Mouse (Mus musculus) kidney, adult 2 months (tissue): Measurements from ENCODE around the gene Neil1. TPM values are rescaled to one million over a fixed set of nuclear protein-coding genes. Genes with fewer than 3 reads are reported as not detected.

Experiments used
- DNase-seq: peaks from one replicate; pipeline ENCODE4 v3.0.0; 2021
- H3K27ac ChIP-seq: fragments of 200-500 bp; 2 replicates; pipeline ENCODE4 v1.5.1; 2012; ENCODE audit warnings: low read depth, low read length, control low read depth, inconsistent platforms; ENCODE audit not compliant: insufficient read depth
- H3K27me3 ChIP-seq: fragments of 200-500 bp; replicated peaks from 2 replicates; pipeline ENCODE4 v1.6.1; 2012; ENCODE audit warnings: mild to moderate bottlenecking, moderate library complexity, low read length, inconsistent platforms; ENCODE audit not compliant: control insufficient read depth, insufficient read depth
- H3K36me3 ChIP-seq: fragments of 200-500 bp; 2 replicates; pipeline ENCODE4 v1.6.1; 2012; ENCODE audit warnings: mild to moderate bottlenecking, moderate library complexity, low read length, inconsistent platforms; ENCODE audit not compliant: control insufficient read depth, insufficient read depth
- H3K4me1 ChIP-seq: fragments of 200-500 bp; 2 replicates; pipeline ENCODE4 v1.6.1; 2011; ENCODE audit warnings: low read length; ENCODE audit not compliant: control insufficient read depth, insufficient read depth
- H3K4me3 ChIP-seq: fragments of 200-500 bp; 2 replicates; pipeline ENCODE4 v1.5.1; 2011; ENCODE audit warnings: mild to moderate bottlenecking, low read depth, low read length, control low read depth; ENCODE audit not compliant: insufficient read depth
- CTCF ChIP-seq: fragments of 200-500 bp; conservative IDR thresholded peaks from 2 replicates; pipeline ENCODE4 v1.5.1; 2011; ENCODE audit warnings: low read depth, mild to moderate bottlenecking, control low read depth, low read length, moderate library complexity, mixed read lengths; ENCODE audit not compliant: insufficient read depth, insufficient read length
- POLR2A ChIP-seq: fragments of 200-500 bp; IDR thresholded peaks from one replicate; pipeline ENCODE4 v1.6.1; 2011; ENCODE audit warnings: low read depth, low read length, control low read depth
- WGBS: fragments of 180-500 bp; shearing (Covaris S2); methylation state at CpG from one replicate; pipeline ENCODE4 v1.1.7; 2018; 5-methylcytosine and 5-hydroxymethylcytosine counted together
- polyA plus RNA-seq: library from polyadenylated mRNA; depleted of rRNA; stranded (reverse); fragments of >200 nt; gene quantifications from 2 replicates; pipeline ENCODE4 v1.2.3, GENCODE M21; 2012

Gene Neil1
- polyA plus RNA-seq, 1 experiment: 11.3 TPM

DNA sequence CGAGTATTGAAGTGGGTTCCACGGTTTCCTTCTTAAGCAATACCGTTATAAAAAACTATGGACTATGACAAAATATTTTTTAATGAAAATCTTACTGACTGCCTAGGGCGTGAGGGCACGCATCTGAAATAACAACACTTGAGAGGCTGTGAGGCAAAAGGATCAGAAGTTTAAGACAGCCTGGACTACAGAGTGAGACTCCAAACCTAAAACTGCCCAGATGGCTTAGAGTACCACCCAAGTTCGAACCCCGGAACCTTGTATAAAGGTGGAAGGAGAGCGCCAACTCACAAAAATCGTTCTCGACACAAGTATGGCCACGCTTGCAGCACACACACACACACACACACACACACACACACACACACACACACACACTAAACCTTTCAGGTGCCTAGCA is 10.4 kb upstream of the Neil1 start:
- H3K4me1 ChIP-seq: peaks cover 3% of the 10 kb centered on the region; the same call in 1 of the 2 replicates
- 37% methylated on average over 11 of the region's 11 CpGs for WGBS
- no peaks in the 10 kb centered on the region for H3K36me3 ChIP-seq
- peak overlapping the region; percentile 77 for H3K4me3 ChIP-seq
- no peaks in the 10 kb centered on the region for H3K27me3 ChIP-seq
- H3K27ac ChIP-seq: no peak overlapping the region
- no peak for DNase-seq
- no peak for TF ChIP-seq POLR2A
- TF ChIP-seq CTCF: no peak

- Histone ChIP-seq H3K4me1 (peaks cover 3% of the 10 kb centered on the region; the same call in 1 of the 2 replicates), H3K27me3 (no peaks in the 10 kb centered on the region), H3K36me3 (no peaks in the 10 kb centered on the region), H3K4me3 (peak within 1 kb of the TSS; percentile 77), H3K27ac (no peak within 1 kb of the TSS)
- no peak for TF ChIP-seq POLR2A
- TF ChIP-seq CTCF: no peak
- WGBS: under 1% methylated on average over 24 of the region's 24 CpGs
- peak; percentile 97 for DNase-seq
Observed at GRCm38 (mm10) chr9:57158013-57158470, 9.9 kb upstream of the Neil1 start, which contains the start of gene Commd4. TSS of gene Commd4 (minus strand) at chr9:57158331.

DNA sequence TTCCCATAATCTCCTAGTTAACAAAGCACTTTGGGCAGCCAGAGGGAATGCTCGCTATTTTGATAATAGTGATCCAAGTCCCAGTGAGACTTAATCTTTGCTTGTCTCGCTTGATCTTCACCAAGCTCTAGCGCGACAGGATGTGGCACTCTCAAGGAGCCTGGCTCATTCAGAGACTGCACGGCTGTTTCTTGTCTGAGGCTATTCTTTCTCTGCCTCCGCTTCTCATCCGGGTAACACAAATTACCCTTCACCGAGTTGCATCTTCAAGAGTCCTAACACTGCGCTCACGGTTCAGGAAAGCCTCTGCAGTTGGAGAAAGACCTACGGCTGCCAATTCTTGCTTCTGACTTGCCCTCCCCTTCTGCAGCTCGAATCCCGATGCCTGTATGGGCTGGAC is 9.4 kb upstream of the Neil1 start:
- peaks cover 3% of the 10 kb centered on the region; the same call in 1 of the 2 replicates for H3K4me1 ChIP-seq
- 25% methylated on average over 13 of the region's 13 CpGs for WGBS
- H3K4me3 ChIP-seq: peak overlapping the region; percentile 77
- no peaks in the 10 kb centered on the region for H3K27me3 ChIP-seq
- H3K36me3 ChIP-seq: no peaks in the 10 kb centered on the region
- no peak for DNase-seq
- H3K27ac ChIP-seq: no peak overlapping the region
- TF ChIP-seq CTCF: no peak
- no peak for TF ChIP-seq POLR2A

DNA sequence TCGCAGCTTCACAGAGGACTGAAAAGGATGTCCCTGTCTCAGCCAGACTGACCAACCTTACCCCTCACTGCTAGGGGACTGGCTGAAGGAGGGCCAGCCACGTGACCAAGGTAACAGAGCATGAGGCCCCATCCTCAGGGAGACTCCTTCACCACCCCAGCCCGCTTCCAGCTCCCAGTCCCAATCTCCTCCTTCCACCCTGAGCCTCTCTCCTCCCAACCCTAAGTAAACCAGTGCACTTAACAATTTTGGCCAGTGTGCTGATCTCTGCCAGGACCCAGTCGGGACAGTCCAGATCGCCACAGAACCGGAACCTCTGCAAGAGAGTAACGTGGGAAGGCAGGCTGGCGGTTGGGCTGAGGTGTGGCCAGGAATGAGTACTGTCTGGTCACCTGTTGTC is 8.7 kb upstream of the Neil1 start:
- H3K27me3 ChIP-seq: no peaks in the 10 kb centered on the region
- 83% methylated on average over 8 of the region's 8 CpGs for WGBS
- TF ChIP-seq POLR2A (no peak), CTCF (no peak)
- no peaks in the 10 kb centered on the region for H3K36me3 ChIP-seq
- no peak overlapping the region for H3K27ac ChIP-seq
- H3K4me3 ChIP-seq: no peak overlapping the region
- peaks cover 3% of the 10 kb centered on the region; the same call in 1 of the 2 replicates for H3K4me1 ChIP-seq
- DNase-seq: no peak

DNA sequence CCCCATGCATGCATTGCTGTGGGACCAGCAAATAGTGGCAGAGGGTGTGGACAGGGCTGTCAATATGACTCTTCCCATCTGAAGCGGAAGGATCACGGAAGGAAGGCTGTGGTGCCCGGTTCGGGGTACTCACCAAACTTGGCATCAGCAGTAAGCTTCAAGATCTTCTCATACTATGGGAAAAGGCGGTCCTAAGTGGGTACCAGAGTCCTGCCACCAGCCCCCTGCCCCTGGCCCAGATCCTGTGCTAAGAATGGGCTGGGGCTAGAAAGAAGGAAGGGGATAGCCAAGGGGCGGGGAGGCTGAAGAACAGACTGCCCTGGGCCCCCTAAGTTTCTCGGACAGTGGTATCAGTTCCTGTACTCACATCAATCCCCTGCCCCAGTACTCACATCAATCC is 8.3 kb upstream of the Neil1 start:
- no peaks in the 10 kb centered on the region for H3K27me3 ChIP-seq
- no peak overlapping the region for H3K4me3 ChIP-seq
- H3K36me3 ChIP-seq: no peaks in the 10 kb centered on the region
- 96% methylated on average over 7 of the region's 7 CpGs for WGBS
- H3K27ac ChIP-seq: no peak overlapping the region
- no peak for DNase-seq
- H3K4me1 ChIP-seq: peaks cover 3% of the 10 kb centered on the region; the same call in 1 of the 2 replicates
- TF ChIP-seq CTCF (no peak), POLR2A (no peak)

GRCm38 (mm10) chr9:57152331-57152730 is 4.2 kb upstream of the Neil1 start:
- 50% methylated on average over 6 of the region's 6 CpGs for WGBS
- no peak for DNase-seq
- H3K4me3 ChIP-seq: no peak overlapping the region
- TF ChIP-seq CTCF (no peak), POLR2A (no peak)
- H3K27ac ChIP-seq: no peak overlapping the region
- 0 out of 2 replicates have a peak, but pooled peaks cover 6% of the 10 kb centered on the region for H3K4me1 ChIP-seq
- H3K36me3 ChIP-seq: no peaks in the 10 kb centered on the region
- H3K27me3 ChIP-seq: no peaks in the 10 kb centered on the region

DNA sequence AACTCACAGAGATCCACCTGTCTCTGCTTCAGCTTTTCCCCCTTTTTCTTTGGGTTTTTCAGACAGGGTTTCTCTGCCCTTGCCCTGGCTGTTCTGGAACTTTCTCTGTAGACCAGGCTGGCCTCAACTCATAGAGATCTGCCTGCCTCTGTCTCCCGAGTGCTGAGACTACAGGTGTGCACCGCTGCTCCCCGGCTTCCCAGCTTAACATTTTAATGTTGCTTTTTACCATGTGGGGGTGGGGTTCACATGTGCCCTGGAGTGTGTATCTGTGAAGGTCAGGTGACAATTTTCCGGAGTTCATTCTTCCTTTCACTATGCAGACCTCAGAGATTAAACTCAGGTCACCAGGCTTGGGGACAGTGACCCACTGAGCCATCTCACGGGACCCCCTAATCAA is 2.1 kb upstream of the Neil1 start:
- WGBS: 86% methylated on average over 5 of the region's 5 CpGs
- Histone ChIP-seq H3K4me1 (0 out of 2 replicates have a peak, but pooled peaks cover 6% of the 10 kb centered on the region), H3K36me3 (no peaks in the 10 kb centered on the region), H3K4me3 (no peak overlapping the region), H3K27ac (no peak overlapping the region), H3K27me3 (no peaks in the 10 kb centered on the region)
- DNase-seq: no peak
- no peak for TF ChIP-seq POLR2A
- no peak for TF ChIP-seq CTCF

DNA sequence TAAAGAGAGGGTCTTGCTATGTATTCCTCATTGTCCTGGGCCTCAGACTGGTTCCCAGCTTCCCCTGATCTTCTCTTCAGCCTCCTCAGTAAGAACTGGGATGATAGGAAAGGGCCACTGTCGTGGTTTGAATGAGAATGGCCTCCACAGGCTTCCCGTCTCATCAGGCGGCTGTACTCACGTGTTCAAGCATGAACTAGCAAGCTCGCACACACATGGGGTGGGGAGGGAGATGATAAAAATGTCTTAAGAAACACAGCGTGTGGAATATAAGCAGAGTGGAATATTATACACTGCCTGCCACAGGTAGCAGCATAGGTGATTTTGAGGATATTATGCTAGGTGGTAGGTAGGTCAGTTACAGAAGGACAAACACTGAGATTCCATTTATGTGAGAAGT is 916 bp upstream of the Neil1 start:
- TF ChIP-seq CTCF: no peak
- no peak for TF ChIP-seq POLR2A
- no peaks in the 10 kb centered on the region for H3K27me3 ChIP-seq
- no peak overlapping the region for H3K27ac ChIP-seq
- 72% methylated on average over 6 of the region's 6 CpGs for WGBS
- DNase-seq: no peak
- H3K36me3 ChIP-seq: no peaks in the 10 kb centered on the region
- H3K4me1 ChIP-seq: 0 out of 2 replicates have a peak, but pooled peaks cover 6% of the 10 kb centered on the region
- peak overlapping the region; percentile 73 for H3K4me3 ChIP-seq
